Mouse (Mus musculus) liver, adult 2 months (tissue): ENCODE measurements at regions not wholly inside any gene's neighbourhood (a gene's known extent, or its start where the extent isn't known, plus 50 kb on each side); places are given as distances from the start of the nearest gene placed in this dataset.

Source experiments
- CTCF ChIP-seq: fragments of 200-500 bp; IDR thresholded peaks from 2 replicates; pipeline ENCODE4 v1.5.1; 2011; ENCODE audit warnings: low read depth, low read length, control low read depth
- POLR2A ChIP-seq: fragments of 200-500 bp; IDR thresholded peaks from 2 replicates; pipeline ENCODE4 v1.6.1; 2011; ENCODE audit warnings: low read length, control low read depth; ENCODE audit not compliant: insufficient read depth; ENCODE audit errors: extremely low read depth

- TF ChIP-seq CTCF: no peak
- no peak for TF ChIP-seq POLR2A
These were observed 139.0 kb upstream of the Ogfrl1 start for GRCm38 (mm10) chr1:23536621-23537020.
